ENCODE assay signal across 17 mouse cellular contexts in the genomic region with DNA sequence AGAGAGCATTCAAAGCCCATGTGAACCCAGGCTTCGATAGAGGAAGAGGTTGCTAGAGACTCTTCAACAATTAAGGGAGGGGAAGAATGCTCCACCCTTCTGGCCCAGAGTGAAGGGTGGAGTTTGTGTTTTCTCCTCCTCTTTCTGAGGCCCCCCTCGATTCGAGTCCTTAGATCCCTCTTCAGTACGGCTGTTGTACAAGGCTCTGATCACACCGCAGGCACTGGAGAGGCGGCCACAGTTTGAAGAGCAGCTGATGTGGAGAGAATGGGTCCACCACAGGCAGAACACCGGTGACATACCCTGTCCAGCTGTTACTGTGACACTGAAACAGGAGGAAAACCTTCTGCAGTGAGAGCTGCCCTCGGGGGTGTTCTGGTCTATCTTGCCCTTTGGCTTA.
DNase-seq lines count a peak whose midpoint lies in the region; ATAC-seq and TF ChIP-seq lines count a peak whose summit lies in the region.
"Had no signal": no experiment of that assay in that cellular context is flagged by ENCODE, and none has a peak within 500 bp of the region (broad histone marks: within the 10 kb centered on the region; RNA-seq: fewer than 3 reads in every experiment).

No protein-coding gene starts in this region.

- WGBS in lung, adult 2 months = 59% methylated on average over 8 of the region's 8 CpGs
- WGBS in hindbrain, embryonic 12.5 days = 87% methylated on average over 8 of the region's 8 CpGs

- no peak overlapping the region for H3K4me3 ChIP-seq in lung, adult 2 months (replicated peaks; ENCODE audit: extremely low read depth, low read depth, low read length)
- H3K4me3 ChIP-seq in hindbrain, embryonic 12.5 days = no peak overlapping the region
- H3K4me3 ChIP-seq: embryonic facial prominence, embryonic 13.5 days; heart, embryonic 12.5 days had no signal

- no peaks in the 10 kb centered on the region for H3K27me3 ChIP-seq in hindbrain, embryonic 12.5 days
- H3K27me3 ChIP-seq: embryonic facial prominence, embryonic 13.5 days; heart, embryonic 12.5 days had no signal

- no peaks in the 10 kb centered on the region for H3K4me1 ChIP-seq in lung, adult 2 months (ENCODE audit: control insufficient read depth, insufficient read depth, low read length)
- no peaks in the 10 kb centered on the region; the same call in 1 of the 2 replicates for H3K4me1 ChIP-seq in hindbrain, embryonic 12.5 days

- no peak overlapping the region for H3K4me2 ChIP-seq in hindbrain, embryonic 12.5 days (replicated peaks)
- H3K4me2 ChIP-seq: embryonic facial prominence, embryonic 13.5 days; heart, embryonic 12.5 days had no signal

- no peak overlapping the region for H3K9ac ChIP-seq in hindbrain, embryonic 12.5 days
- H3K9ac ChIP-seq: embryonic facial prominence, embryonic 13.5 days; heart, embryonic 12.5 days had no signal

- TF ChIP-seq CTCF in lung, adult 2 months (IDR thresholded peaks at IDR 0.05; ENCODE audit: insufficient read depth, low read length) = no peak

- no peaks in the 10 kb centered on the region; the same call in none of the 2 replicates for H3K36me3 ChIP-seq in hindbrain, embryonic 12.5 days
- H3K36me3 ChIP-seq: embryonic facial prominence, embryonic 13.5 days had no signal

- no peak for ATAC-seq in hindbrain, embryonic 12.5 days (ENCODE audit: low FRiP score)
- ATAC-seq: forebrain, embryonic 14.5 days; hindbrain, embryonic 16.5 days; inflammation-experienced regulatory T-cells, adult 6 months had no signal

- H3K27ac ChIP-seq in hindbrain, embryonic 12.5 days = no peak overlapping the region
- H3K27ac ChIP-seq: embryonic facial prominence, embryonic 13.5 days had no signal

- no peaks in the 10 kb centered on the region for H3K9me3 ChIP-seq in hindbrain, embryonic 12.5 days (replicated peaks)
- H3K9me3 ChIP-seq: embryonic facial prominence, embryonic 13.5 days; heart, embryonic 12.5 days had no signal

- TF ChIP-seq POLR2A in lung, adult 2 months (IDR thresholded peaks at IDR 0.05; ENCODE audit: borderline replicate concordance, extremely low read depth, low read depth, low read length) = peak; percentile 20; the same call in 1 of the 2 replicates

- DNase-seq in lung, adult 2 months = no peak
- DNase-seq in lung, postnatal 25 days (ENCODE audit: low spot score) = no peak
- DNase-seq in thymus, postnatal 0 days (ENCODE audit: low spot score) = peak; percentile 80
- DNase-seq in thymus, postnatal 25 days = peak; percentile 53
- DNase-seq in adrenal gland, postnatal 4 days (ENCODE audit: low spot score in 2 of 2) = no peak
- DNase-seq: adrenal gland, postnatal 10 days; cerebellum, adult 18-20 months; cerebellum, adult 9-11 months; cerebellum, postnatal 36 days; gastrocnemius, postnatal 36 days; heart, adult 18-20 months had no signal

Comparison
In these comparisons a context has a peak if more than half of its experiments do, and no peak if none do; other contexts are left out.
1. DNase-seq: peak in thymus, postnatal 0 days (single experiment) and thymus, postnatal 25 days (single experiment); none in lung, adult 2 months (single experiment), lung, postnatal 25 days (single experiment) and adrenal gland, postnatal 4 days (0 of 2).